Mouse (Mus musculus) layer of hippocampus, adult 9-10 months (tissue): ENCODE measurements around the gene P4htm.

Source experiments
- DNase-seq: peaks from one replicate; pipeline ENCODE4 v3.0.0; 2022; ENCODE audit warnings: low spot score

The P4htm gene

DNA sequence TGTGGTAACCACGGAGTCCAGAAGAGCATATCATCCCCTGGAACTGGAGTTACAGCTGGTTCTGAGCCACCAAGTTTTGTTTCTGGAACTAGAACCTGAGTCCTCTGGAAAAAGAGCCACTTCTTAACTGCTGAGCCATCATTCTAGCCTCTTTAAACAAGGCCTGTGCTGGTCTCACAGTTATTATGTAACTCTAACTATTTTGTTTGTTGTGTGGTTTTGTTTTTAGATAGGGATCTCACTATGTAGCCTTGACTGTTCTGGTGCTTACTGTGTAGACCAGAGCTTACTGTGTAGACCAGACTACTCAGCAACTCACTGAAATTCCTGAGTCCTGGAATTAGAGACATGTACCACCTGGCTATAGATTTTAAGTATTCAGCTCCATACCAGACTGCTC is 50.6 kb downstream of the P4htm start:
- DNase-seq = no peak

DNA sequence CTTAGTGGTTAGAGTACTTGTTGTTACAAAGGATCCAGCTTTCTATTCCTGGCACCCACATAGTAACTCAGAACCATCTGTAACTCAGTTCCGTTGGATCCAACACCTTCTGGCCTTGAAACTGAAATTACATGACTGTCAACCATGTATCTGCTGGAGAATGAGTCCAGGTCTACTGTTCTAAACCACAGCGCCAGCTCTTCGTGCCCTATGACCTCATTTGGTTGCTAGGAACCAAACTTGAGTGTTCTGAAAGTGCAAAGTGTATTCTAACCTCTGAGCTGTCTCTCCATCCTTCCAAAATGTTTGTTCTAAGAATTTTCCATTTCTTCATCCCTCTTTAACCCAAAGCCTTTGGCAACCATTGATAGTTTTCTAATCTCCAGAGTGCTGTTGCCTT is 51.5 kb downstream of the P4htm start:
- no peak for DNase-seq

DNA sequence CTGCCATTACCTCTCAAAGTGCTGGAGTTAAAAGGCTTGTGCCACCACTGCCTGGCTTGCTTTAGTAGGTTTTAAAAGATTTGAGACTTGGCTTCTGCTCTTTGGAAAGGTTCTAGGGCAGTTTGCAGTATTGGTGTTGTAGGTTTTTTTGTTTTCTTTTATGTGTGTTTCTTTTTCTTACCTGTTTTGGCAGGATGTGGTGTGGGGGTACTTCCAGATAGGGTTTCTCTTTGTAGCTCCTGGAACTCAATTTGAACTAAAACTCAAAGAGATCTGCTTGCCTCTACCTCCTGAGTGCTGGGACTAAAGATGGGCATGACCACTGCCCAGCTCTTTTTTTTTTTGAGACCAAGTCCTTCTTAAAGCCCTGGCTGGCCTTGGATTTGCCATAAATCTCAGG is 56.6 kb downstream of the P4htm start:
- DNase-seq = no peak

DNA sequence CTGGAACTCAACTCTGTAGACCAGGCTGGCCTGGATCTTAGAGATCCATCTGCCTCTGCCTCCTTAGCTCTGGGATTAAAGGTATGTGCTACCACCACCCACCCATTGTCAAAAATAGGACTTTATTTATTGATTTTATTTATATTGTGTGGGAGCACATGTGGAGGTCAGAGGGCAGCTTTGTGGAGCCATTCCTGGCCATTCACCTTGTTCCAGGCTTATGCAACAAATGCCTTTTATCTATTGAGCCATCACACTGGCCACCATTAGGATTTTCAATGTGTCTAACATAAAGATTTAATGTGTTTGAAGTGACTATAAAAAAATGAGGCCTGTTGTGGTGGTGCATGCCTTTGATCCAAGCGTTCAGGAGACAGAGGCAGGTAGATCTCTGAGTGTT is 66.0 kb downstream of the P4htm start:
- no peak for DNase-seq

DNA sequence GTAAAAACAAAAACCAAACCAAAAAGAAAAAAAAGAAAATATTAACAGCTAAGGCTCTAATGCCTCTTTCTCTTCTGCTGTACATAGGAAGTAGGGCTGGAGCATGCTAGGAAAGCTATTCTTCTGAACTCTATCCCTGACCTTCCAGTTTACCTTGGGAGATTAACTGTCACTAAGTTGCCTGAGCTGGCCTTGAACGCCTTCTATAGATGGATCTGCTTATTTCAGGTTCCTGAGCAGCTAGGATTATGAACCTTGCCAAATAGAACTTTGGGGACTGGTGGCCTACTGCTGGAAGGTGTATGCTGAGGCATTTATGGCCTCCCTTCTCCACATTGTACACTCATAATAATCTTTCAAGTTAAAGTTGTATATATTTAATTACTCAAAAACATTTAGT is 66.5 kb downstream of the P4htm start:
- no peak for DNase-seq
